Mouse (Mus musculus) hindbrain, embryonic 13.5 days (tissue): Measurements from ENCODE around the gene Ddr2. TPM values are rescaled to one million over a fixed set of nuclear protein-coding genes. Genes with fewer than 3 reads are reported as not detected.

Source experiments
- ATAC-seq: fragments of 200-750 bp; cut with Nextera tagmentation; 2 replicates; pipeline ENCODE4 v1.8.0; 2017; ENCODE audit warnings: moderate TSS enrichment; ENCODE audit not compliant: low FRiP score
- H3K27ac ChIP-seq: fragments of 300-500 bp; sonication (generic); 2 replicates; pipeline ENCODE4 v1.5.1; 2015; ENCODE audit warnings: inconsistent platforms, mild to moderate bottlenecking, moderate library complexity
- H3K27me3 ChIP-seq: fragments of 300-500 bp; sonication (generic); 2 replicates; pipeline ENCODE4 v1.6.1; 2015; ENCODE audit warnings: mild to moderate bottlenecking, inconsistent platforms
- H3K36me3 ChIP-seq: fragments of 300-500 bp; sonication (generic); 2 replicates; pipeline ENCODE4 v1.6.1; 2015; ENCODE audit warnings: mild to moderate bottlenecking, inconsistent platforms
- H3K4me1 ChIP-seq: fragments of 300-500 bp; sonication (generic); replicated peaks from 2 replicates; pipeline ENCODE4 v1.6.1; 2015; ENCODE audit warnings: inconsistent platforms
- H3K4me2 ChIP-seq: fragments of 300-500 bp; sonication (generic); 2 replicates; pipeline ENCODE4 v1.6.1; 2015; ENCODE audit warnings: inconsistent platforms, mild to moderate bottlenecking, moderate library complexity
- H3K4me3 ChIP-seq: fragments of 300-500 bp; sonication (generic); 2 replicates; pipeline ENCODE4 v1.5.1; 2015; ENCODE audit warnings: mild to moderate bottlenecking, inconsistent platforms
- H3K9ac ChIP-seq: fragments of 300-500 bp; sonication (generic); 2 replicates; pipeline ENCODE4 v1.6.1; 2015; ENCODE audit warnings: mild to moderate bottlenecking, inconsistent platforms
- H3K9me3 ChIP-seq: fragments of 300-500 bp; sonication (generic); 2 replicates; pipeline ENCODE4 v1.6.1; 2016; ENCODE audit warnings: inconsistent platforms
- WGBS: fragments of 180-500 bp; shearing (Covaris S2); methylation state at CpG from one replicate; pipeline ENCODE4 v1.1.7; 2015; 5-methylcytosine and 5-hydroxymethylcytosine counted together
- polyA plus RNA-seq: library from polyadenylated mRNA; unstranded; fragments of >200 nt; fragmentation: Nextera tagmentation; extraction: Ambion mirVana; gene quantifications from 2 replicates; pipeline ENCODE4 v1.2.1, GENCODE M21; 2015

Ddr2 gene
- polyA plus RNA-seq, 1 experiment from 2014 or later: 9.4 TPM

DNA sequence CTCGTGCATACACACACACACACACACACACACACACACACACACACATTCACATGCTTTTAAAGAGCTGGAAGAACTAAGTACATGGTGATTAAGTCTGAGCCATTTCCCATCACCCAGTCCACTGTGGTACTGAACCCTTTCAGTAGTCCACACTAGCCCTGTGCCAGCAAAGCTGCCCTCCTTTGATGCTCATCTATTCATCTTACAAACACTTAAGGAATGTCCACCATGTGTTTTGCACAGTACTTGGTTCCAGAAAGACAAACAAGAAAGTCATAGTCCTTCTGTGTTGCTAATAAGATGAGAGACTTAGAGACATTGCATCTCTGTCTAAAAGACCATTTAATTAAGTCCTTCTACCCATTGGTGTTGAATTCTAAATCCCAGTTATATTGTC is 29.7 kb downstream of the Ddr2 start:
- H3K9ac ChIP-seq: no peak overlapping the region
- no peaks in the 10 kb centered on the region for H3K4me1 ChIP-seq
- H3K36me3 ChIP-seq: no peaks in the 10 kb centered on the region
- no peaks in the 10 kb centered on the region for H3K27me3 ChIP-seq
- H3K27ac ChIP-seq: no peak overlapping the region
- H3K4me2 ChIP-seq: no peak overlapping the region
- no peak overlapping the region for H3K4me3 ChIP-seq
- no peaks in the 10 kb centered on the region for H3K9me3 ChIP-seq
- WGBS: 73% methylated on average over 1 of the region's 1 CpGs
- ATAC-seq: no peak

DNA sequence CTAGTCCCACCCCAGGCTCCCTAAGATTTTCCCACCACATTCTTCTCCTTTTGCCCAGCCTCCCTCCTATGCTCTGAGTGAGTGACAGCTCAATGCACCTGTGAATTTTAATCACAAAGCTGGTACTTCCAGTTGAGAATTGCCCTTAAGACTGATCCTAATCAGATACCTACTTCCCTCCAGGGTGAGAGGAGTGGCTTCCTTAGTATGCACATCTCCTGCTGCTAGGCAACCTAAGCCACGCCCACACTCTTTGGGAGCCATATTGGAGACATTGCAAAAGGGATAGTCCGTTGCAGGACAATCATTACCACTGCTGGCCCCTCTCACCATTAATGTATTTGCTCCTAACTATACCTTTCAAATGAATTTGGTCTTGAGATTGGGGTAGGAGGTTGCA is 31.1 kb downstream of the Ddr2 start:
- H3K4me2 ChIP-seq: no peak overlapping the region
- H3K36me3 ChIP-seq: no peaks in the 10 kb centered on the region
- WGBS: 84% methylated on average over 2 of the region's 2 CpGs
- H3K9me3 ChIP-seq: no peaks in the 10 kb centered on the region
- no peak overlapping the region for H3K27ac ChIP-seq
- H3K27me3 ChIP-seq: no peaks in the 10 kb centered on the region
- H3K4me1 ChIP-seq: no peaks in the 10 kb centered on the region
- H3K9ac ChIP-seq: no peak overlapping the region
- ATAC-seq: no peak
- H3K4me3 ChIP-seq: no peak overlapping the region

DNA sequence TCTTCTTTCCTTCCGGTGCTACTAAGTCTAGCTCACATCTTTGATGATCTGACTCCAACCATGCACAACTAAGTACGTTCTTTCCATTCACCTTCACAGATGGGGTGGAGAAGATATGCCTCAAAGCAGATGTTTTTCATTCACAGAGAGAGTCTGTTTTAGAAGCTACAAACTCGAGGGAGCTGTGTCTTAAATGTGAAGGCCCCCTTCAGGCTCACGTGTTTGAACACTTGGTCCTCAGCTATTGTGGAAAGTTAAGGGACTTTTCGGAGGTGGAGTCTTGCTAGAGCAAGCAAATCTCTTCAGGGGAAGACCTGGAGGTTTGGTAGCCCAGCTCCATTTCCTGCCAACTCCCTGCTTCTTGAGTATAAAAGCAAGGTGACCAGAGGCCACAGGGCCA is 34.2 kb downstream of the Ddr2 start:
- WGBS: 84% methylated on average over 5 of the region's 5 CpGs
- no peak overlapping the region for H3K4me3 ChIP-seq

DNA sequence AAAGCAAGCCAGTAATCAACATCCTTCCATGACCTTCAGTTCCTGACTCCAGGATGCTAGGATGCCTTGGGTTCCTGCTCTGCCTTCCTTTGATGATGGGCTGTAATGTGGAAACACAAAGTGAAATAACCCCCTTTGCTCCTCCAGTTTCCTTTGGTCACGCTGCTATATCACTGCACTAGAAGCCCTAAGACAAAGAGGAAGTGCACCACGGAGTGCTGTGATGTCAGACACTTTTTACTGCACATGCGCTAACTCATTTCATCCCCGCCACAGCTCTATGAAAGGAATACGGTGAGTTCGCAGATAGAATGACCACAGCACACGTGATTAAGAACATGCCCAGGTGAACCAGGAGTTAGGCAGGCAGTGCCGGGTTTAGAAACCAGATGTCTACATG is 36.8 kb downstream of the Ddr2 start:
- no peak overlapping the region for H3K4me3 ChIP-seq
- H3K27ac ChIP-seq: no peak overlapping the region
- ATAC-seq: no peak
- H3K9ac ChIP-seq: no peak overlapping the region
- H3K4me1 ChIP-seq: no peaks in the 10 kb centered on the region
- no peak overlapping the region for H3K4me2 ChIP-seq
- no peaks in the 10 kb centered on the region for H3K36me3 ChIP-seq
- no peaks in the 10 kb centered on the region for H3K27me3 ChIP-seq
- 87% methylated on average over 8 of the region's 8 CpGs for WGBS
- no peaks in the 10 kb centered on the region for H3K9me3 ChIP-seq

More for the DNA sequence above, 34.2 kb downstream of the Ddr2 start:
- Histone ChIP-seq H3K36me3 (no peaks in the 10 kb centered on the region), H3K4me2 (no peak overlapping the region), H3K27me3 (no peaks in the 10 kb centered on the region), H3K27ac (no peak overlapping the region), H3K9ac (no peak overlapping the region), H3K4me1 (no peaks in the 10 kb centered on the region), H3K9me3 (no peaks in the 10 kb centered on the region)
- no peak for ATAC-seq

DNA sequence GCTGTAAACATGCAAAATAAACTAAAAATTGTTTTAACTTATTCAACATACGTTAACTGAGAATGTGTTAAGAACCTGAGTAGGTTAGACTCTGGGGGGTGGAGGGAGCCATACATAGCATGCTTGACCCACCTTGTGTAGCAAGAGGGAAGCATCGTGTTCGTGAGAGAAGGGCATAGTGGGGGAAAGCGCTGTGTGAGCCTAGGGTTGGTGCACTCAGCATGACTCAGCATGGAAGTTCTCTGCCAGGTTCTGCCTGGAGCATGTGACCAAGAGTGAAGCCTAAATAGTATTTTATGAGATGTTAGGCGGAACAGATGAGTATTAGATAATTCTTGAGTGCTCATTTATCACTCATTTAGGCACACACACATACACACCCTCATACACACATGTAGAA is 41.4 kb downstream of the Ddr2 start:
- H3K9me3 ChIP-seq: no peaks in the 10 kb centered on the region
- no peak overlapping the region for H3K27ac ChIP-seq
- H3K4me2 ChIP-seq: no peak overlapping the region
- no peak overlapping the region for H3K4me3 ChIP-seq
- no peaks in the 10 kb centered on the region for H3K4me1 ChIP-seq
- H3K36me3 ChIP-seq: no peaks in the 10 kb centered on the region
- ATAC-seq: no peak
- WGBS: 93% methylated on average over 5 of the region's 5 CpGs
- H3K9ac ChIP-seq: no peak overlapping the region
- no peaks in the 10 kb centered on the region for H3K27me3 ChIP-seq

DNA sequence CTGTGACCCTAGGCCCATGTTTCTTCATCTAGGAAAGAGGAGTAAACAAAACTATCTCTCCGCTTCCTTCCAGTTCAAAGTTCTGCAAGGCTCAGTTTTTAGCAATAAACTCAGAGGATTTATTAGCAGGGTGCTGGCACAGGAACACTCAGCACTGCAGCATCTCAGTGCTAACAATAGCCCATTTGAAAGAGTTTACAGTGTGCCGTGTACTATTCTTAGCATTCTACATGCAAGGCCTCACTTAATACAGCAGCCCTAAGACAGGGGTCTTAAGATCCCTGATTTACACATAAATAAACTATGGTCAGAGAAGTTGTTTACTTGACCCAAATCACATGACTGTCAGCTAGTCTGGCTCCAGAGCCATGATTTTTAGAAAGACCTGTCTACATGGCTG is 44.6 kb downstream of the Ddr2 start:
- Histone ChIP-seq H3K36me3 (no peaks in the 10 kb centered on the region), H3K9me3 (no peaks in the 10 kb centered on the region), H3K4me3 (no peak overlapping the region), H3K4me1 (no peaks in the 10 kb centered on the region), H3K4me2 (no peak overlapping the region), H3K27me3 (no peaks in the 10 kb centered on the region), H3K9ac (no peak overlapping the region), H3K27ac (no peak overlapping the region)
- WGBS: 84% methylated on average over 2 of the region's 2 CpGs
- ATAC-seq: no peak

DNA sequence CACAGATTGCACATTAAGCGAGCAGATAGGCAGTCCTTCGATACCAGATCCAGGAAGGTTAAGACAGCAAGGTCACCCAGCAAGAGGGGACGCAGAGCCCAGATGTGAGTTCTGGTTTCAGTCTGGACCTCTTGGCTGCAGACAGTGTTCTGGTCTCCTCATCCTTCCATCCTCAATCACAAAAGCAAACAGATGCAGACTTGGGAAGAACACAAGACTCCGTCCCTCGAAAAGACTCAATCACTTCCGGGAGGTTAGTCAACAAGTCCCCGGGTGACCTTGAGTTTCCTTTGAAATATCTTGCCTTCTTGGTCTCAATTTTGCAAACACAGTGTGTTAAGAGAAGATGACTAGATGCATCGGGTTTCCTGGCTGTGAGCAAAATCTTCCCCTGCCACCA is 45.6 kb downstream of the Ddr2 start:
- ATAC-seq: no peak

DNA sequence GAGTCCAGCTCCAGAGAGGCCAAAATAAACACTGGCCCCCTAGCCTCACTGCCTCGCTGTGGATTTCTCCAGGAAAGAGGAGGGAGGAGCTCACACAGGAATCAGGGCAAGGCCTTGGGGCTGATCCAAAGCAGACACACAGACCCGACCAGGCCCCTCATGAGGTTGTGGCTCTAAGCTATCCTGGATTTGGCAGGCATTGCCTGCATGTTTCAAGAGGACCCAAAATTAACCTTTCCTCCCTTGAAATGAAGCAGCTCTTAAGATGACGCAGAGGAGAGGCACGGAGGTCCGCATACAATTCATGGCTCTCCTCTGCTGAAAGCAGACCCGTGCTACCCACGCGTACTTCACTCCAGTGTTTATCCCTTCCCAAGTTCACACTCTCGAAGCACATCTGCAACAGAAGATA is 46.5 kb downstream of the Ddr2 start:
- H3K4me2 ChIP-seq: no peak overlapping the region
- no peaks in the 10 kb centered on the region for H3K4me1 ChIP-seq
- H3K36me3 ChIP-seq: no peaks in the 10 kb centered on the region
- no peak for ATAC-seq
- peaks cover 2% of the 10 kb centered on the region; the same call in 1 of the 2 replicates for H3K9me3 ChIP-seq
- WGBS: 74% methylated on average over 9 of the region's 9 CpGs
- no peaks in the 10 kb centered on the region for H3K27me3 ChIP-seq
- no peak overlapping the region for H3K27ac ChIP-seq
- no peak overlapping the region for H3K9ac ChIP-seq
- H3K4me3 ChIP-seq: no peak overlapping the region

More for the DNA sequence above, 45.6 kb downstream of the Ddr2 start:
- 88% methylated on average over 8 of the region's 8 CpGs for WGBS
- H3K4me2 ChIP-seq: no peak overlapping the region
- H3K9ac ChIP-seq: no peak overlapping the region
- no peak overlapping the region for H3K27ac ChIP-seq
- no peaks in the 10 kb centered on the region for H3K36me3 ChIP-seq
- no peaks in the 10 kb centered on the region for H3K9me3 ChIP-seq
- H3K4me1 ChIP-seq: no peaks in the 10 kb centered on the region
- H3K4me3 ChIP-seq: no peak overlapping the region
- H3K27me3 ChIP-seq: no peaks in the 10 kb centered on the region

DNA sequence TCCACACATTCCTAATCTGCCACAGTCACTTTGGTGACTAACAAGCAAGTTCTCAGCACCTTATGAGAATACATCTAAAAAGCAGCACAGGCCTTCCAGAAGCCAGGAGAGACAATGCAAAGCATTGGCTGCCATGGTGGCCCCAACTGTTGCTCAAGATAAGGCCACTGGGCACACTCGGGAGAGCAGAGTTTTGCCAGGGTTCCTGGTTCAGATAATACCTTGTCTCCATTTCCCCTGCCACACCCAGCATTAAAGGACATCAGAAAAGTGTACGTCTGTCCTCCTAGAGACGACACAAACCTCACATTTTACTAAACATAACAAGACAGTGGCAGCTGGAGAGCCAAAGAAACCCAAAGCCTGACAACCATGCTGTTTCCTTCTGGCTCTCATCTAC is 50.3 kb downstream of the Ddr2 start:
- WGBS: 84% methylated on average over 3 of the region's 3 CpGs
- H3K4me3 ChIP-seq: no peak overlapping the region
- H3K36me3 ChIP-seq: no peaks in the 10 kb centered on the region
- ATAC-seq: no peak
- 0 out of 2 replicates have a peak overlapping the region, but pooled peaks have one; percentile 5 for H3K27ac ChIP-seq
- peaks cover 6% of the 10 kb centered on the region; the same call in 1 of the 2 replicates for H3K9me3 ChIP-seq
- peaks cover 9% of the 10 kb centered on the region for H3K4me1 ChIP-seq
- H3K9ac ChIP-seq: no peak overlapping the region
- H3K4me2 ChIP-seq: no peak overlapping the region
- H3K27me3 ChIP-seq: no peaks in the 10 kb centered on the region

DNA sequence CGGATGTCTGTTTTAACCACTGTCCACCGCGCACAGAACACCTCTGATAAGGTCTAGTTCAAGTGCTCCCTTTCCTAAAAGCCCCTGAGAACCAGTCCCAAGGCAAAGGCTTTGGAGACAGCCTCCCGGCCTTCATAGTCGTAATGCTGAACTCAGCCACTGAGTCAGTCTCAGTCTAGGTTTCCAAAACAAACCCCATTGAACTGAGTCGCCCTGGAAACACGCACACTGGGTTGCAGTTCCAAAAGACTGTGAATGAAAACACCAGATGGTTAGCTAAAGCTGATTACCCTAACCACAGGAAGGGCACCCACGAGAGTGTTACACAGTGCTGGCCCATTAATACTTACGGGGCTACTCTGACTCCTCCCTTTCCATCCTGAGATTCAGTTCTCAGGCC is 51.2 kb downstream of the Ddr2 start:
- Histone ChIP-seq H3K27me3 (no peaks in the 10 kb centered on the region), H3K9me3 (peaks cover 6% of the 10 kb centered on the region; the same call in 1 of the 2 replicates), H3K4me1 (peaks cover 9% of the 10 kb centered on the region), H3K4me3 (no peak overlapping the region), H3K27ac (no peak overlapping the region), H3K36me3 (no peaks in the 10 kb centered on the region), H3K4me2 (no peak overlapping the region), H3K9ac (no peak overlapping the region)
- ATAC-seq: no peak
- 83% methylated on average over 9 of the region's 9 CpGs for WGBS

DNA sequence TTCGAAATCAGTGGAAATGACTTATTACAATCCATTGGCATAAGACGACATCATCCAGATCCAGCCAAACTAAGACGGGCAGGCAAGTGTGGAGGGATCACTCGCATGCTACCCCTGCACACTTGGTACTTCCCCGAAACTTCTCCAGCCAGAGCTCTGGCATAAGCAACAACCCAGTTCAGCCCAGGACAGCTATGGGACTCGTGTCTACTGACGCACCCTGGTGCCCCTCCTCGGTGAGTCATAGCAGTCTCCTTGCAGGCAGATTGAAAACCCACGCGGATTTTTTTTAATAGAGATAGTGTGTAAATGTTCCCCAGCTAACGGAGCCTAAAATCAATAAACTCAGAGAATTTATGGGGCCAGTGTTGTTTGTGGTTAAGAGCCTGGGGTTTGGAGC is 52.5 kb downstream of the Ddr2 start:
- Histone ChIP-seq H3K9me3 (peaks cover 6% of the 10 kb centered on the region; the same call in 1 of the 2 replicates), H3K9ac (no peak overlapping the region), H3K4me1 (peaks cover 9% of the 10 kb centered on the region), H3K4me3 (no peak overlapping the region), H3K4me2 (no peak overlapping the region), H3K27ac (no peak overlapping the region), H3K36me3 (no peaks in the 10 kb centered on the region), H3K27me3 (no peaks in the 10 kb centered on the region)
- WGBS: 89% methylated on average over 11 of the region's 11 CpGs
- ATAC-seq: no peak

DNA sequence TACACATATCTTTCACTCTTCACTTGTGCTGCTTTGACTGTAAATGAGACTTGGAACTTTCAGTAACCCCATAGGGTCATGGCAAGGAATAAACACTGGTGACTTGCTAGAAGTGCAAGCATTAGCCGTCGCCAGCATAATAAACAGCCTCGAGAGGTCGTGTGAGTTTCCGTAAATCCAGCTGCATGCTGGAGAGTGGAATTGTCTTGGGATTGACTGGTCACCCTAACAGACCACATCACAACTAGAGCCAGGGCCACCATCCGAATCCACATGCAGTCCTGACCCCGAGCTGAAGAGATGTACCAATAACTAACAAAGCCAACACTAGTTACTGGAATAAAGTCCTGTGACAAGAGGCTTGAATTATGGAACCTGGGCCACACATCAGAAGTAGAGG is 53.0 kb downstream of the Ddr2 start:
- no peak overlapping the region for H3K27ac ChIP-seq
- peaks cover 9% of the 10 kb centered on the region for H3K4me1 ChIP-seq
- H3K4me3 ChIP-seq: no peak overlapping the region
- H3K4me2 ChIP-seq: no peak overlapping the region
- 86% methylated on average over 7 of the region's 7 CpGs for WGBS
- no peaks in the 10 kb centered on the region for H3K36me3 ChIP-seq
- no peak overlapping the region for H3K9ac ChIP-seq
- peaks cover 6% of the 10 kb centered on the region; the same call in 1 of the 2 replicates for H3K9me3 ChIP-seq
- no peak for ATAC-seq
- H3K27me3 ChIP-seq: no peaks in the 10 kb centered on the region

DNA sequence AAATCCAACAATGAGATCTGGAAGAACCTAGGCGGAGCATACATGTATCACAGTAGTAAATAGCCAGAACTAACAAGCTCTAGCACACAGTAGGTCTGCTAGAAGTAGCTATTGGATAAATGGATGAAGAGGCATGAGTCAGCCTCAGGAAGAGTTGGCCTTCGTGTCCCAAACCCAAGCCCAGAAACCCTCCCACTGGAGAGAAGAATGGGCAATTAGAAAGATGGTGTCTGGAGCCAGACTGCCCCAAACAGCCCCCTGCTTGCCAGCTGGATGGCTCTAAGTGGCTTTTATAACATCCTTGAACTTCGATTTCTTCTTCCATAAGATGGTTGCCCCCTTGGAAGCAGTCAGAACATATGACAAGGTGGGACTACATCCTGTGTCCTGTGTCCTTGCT is 53.6 kb downstream of the Ddr2 start:
- H3K36me3 ChIP-seq: no peaks in the 10 kb centered on the region

More for the DNA sequence above, 53.6 kb downstream of the Ddr2 start:
- Histone ChIP-seq H3K4me2 (no peak overlapping the region), H3K27me3 (no peaks in the 10 kb centered on the region), H3K9ac (no peak overlapping the region), H3K4me1 (peaks cover 9% of the 10 kb centered on the region), H3K27ac (peak overlapping the region; percentile 60; the same call in 1 of the 2 replicates), H3K9me3 (peaks cover 6% of the 10 kb centered on the region; the same call in 1 of the 2 replicates), H3K4me3 (no peak overlapping the region)
- 83% methylated on average over 3 of the region's 3 CpGs for WGBS
- ATAC-seq: no peak
